Mouse (Mus musculus) heart, embryonic 11.5 days (tissue): ENCODE measurements around the gene Arl15. TPM values are rescaled to one million over a fixed set of nuclear protein-coding genes. Genes with fewer than 3 reads are reported as not detected.

Experiments
- ATAC-seq: fragments of 200-750 bp; cut with Nextera tagmentation; replicated peaks from 2 replicates; pipeline ENCODE4 v1.8.0; 2017; ENCODE audit warnings: moderate library complexity; ENCODE audit not compliant: insufficient number of reproducible peaks, low FRiP score, low TSS enrichment
- H3K27ac ChIP-seq: fragments of 300-500 bp; sonication (generic); 2 replicates; pipeline ENCODE4 v1.5.1; 2014; ENCODE audit warnings: mild to moderate bottlenecking, low read depth, low read length
- H3K27me3 ChIP-seq: fragments of 300-500 bp; sonication (generic); 2 replicates; pipeline ENCODE4 v1.6.1; 2014; ENCODE audit warnings: mild to moderate bottlenecking, low read length, mixed read lengths; ENCODE audit not compliant: control insufficient read depth, insufficient read depth
- H3K36me3 ChIP-seq: fragments of 300-500 bp; sonication (generic); 2 replicates; pipeline ENCODE4 v1.6.1; 2014; ENCODE audit warnings: mild to moderate bottlenecking, low read length, moderate library complexity, mixed read lengths; ENCODE audit not compliant: control insufficient read depth, insufficient read depth
- H3K4me1 ChIP-seq: fragments of 300-500 bp; sonication (generic); 2 replicates; pipeline ENCODE4 v1.6.1; 2014; ENCODE audit warnings: low read length; ENCODE audit not compliant: control insufficient read depth, insufficient read depth
- H3K4me2 ChIP-seq: fragments of 300-500 bp; sonication (generic); 2 replicates; pipeline ENCODE4 v1.6.1; 2014; ENCODE audit warnings: mild to moderate bottlenecking, moderate library complexity
- H3K4me3 ChIP-seq: fragments of 300-500 bp; sonication (generic); 2 replicates; pipeline ENCODE4 v1.5.1; 2014; ENCODE audit warnings: low read depth, low read length
- H3K9ac ChIP-seq: fragments of 300-500 bp; sonication (generic); 2 replicates; pipeline ENCODE4 v1.6.1; 2014; ENCODE audit warnings: mild to moderate bottlenecking, low read depth, low read length, moderate library complexity
- H3K9me3 ChIP-seq: fragments of 300-500 bp; sonication (generic); replicated peaks from 2 replicates; pipeline ENCODE4 v1.6.1; 2016; ENCODE audit warnings: low read length; ENCODE audit not compliant: control insufficient read depth
- WGBS: fragments of 180-500 bp; shearing (Covaris S2); extraction: QIAGEN DNeasy Blood & Tissue Kit; methylation state at CpG from one replicate; pipeline ENCODE4 v1.1.7; 2014; ENCODE audit not compliant: insufficient replicate concordance; 5-methylcytosine and 5-hydroxymethylcytosine counted together
- polyA plus RNA-seq: library from polyadenylated mRNA; unstranded; fragments of >200 nt; fragmentation: Nextera tagmentation; extraction: Ambion mirVana; gene quantifications from 2 replicates; pipeline ENCODE4 v1.2.1, GENCODE M21; 2014

Arl15 gene
- polyA plus RNA-seq, 1 experiment from 2014 or later = 10.1 TPM

GRCm38 (mm10) chr13:113896684-113897083, 102.4 kb downstream of the Arl15 start:
- Histone ChIP-seq H3K9me3 (no peaks in the 10 kb centered on the region), H3K4me3 (no peak overlapping the region), H3K27ac (no peak overlapping the region), H3K4me1 (peaks cover 5% of the 10 kb centered on the region), H3K36me3 (no peaks in the 10 kb centered on the region), H3K9ac (no peak overlapping the region), H3K27me3 (no peaks in the 10 kb centered on the region), H3K4me2 (no peak overlapping the region)
- 86% methylated on average over 10 of the region's 10 CpGs for WGBS
- ATAC-seq = no peak

- 78% methylated on average over 3 of the region's 3 CpGs for WGBS
- peaks cover 8% of the 10 kb centered on the region for H3K4me1 ChIP-seq
- no peak overlapping the region for H3K27ac ChIP-seq
- no peaks in the 10 kb centered on the region for H3K27me3 ChIP-seq
- no peak for ATAC-seq
- H3K36me3 ChIP-seq = no peaks in the 10 kb centered on the region
- no peaks in the 10 kb centered on the region for H3K9me3 ChIP-seq
- no peak overlapping the region for H3K4me2 ChIP-seq
- no peak overlapping the region for H3K9ac ChIP-seq
- no peak overlapping the region for H3K4me3 ChIP-seq
Measured at GRCm38 (mm10) chr13:113897498-113897897, 103.2 kb downstream of the Arl15 start.

DNA sequence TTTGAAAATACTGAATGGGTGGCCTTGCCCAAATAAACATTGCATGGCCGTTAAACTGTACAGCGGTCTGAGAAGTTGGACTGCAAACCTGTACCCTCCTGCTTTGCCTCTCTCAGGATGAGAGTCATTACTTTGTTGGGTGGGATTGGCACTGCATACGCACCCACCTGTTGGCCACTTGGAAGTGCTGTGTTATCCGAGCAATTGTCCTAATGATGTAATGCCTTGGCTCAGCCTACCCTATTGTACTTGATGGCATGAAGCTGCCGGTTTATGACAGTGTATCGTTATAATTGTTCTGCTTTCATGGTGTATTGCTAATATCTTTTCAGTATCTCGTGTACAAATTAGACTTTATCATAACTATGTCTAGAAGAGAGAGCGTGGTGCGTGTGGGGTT, 103.6 kb downstream of the Arl15 start:
- H3K27me3 ChIP-seq = no peaks in the 10 kb centered on the region
- no peaks in the 10 kb centered on the region for H3K9me3 ChIP-seq
- ATAC-seq = no peak
- 79% methylated on average over 9 of the region's 9 CpGs for WGBS
- H3K4me1 ChIP-seq = peaks cover 8% of the 10 kb centered on the region
- no peak overlapping the region for H3K4me3 ChIP-seq
- no peaks in the 10 kb centered on the region for H3K36me3 ChIP-seq
- no peak overlapping the region for H3K9ac ChIP-seq
- no peak overlapping the region for H3K27ac ChIP-seq
- no peak overlapping the region for H3K4me2 ChIP-seq

GRCm38 (mm10) chr13:113901001-113901545, 106.8 kb downstream of the Arl15 start:
- H3K4me2 ChIP-seq = peak overlapping the region; percentile 22; the same call in 1 of the 2 replicates
- H3K27ac ChIP-seq = no peak overlapping the region
- ATAC-seq = no peak
- H3K4me3 ChIP-seq = no peak overlapping the region
- H3K27me3 ChIP-seq = no peaks in the 10 kb centered on the region
- peaks cover 13% of the 10 kb centered on the region for H3K4me1 ChIP-seq
- 40% methylated on average over 11 of the region's 11 CpGs for WGBS
- H3K9ac ChIP-seq = no peak overlapping the region
- no peaks in the 10 kb centered on the region for H3K9me3 ChIP-seq
- H3K36me3 ChIP-seq = no peaks in the 10 kb centered on the region

GRCm38 (mm10) chr13:113903255-113903654, 109.0 kb downstream of the Arl15 start:
- ATAC-seq = no peak
- WGBS = 28% methylated on average over 6 of the region's 6 CpGs

DNA sequence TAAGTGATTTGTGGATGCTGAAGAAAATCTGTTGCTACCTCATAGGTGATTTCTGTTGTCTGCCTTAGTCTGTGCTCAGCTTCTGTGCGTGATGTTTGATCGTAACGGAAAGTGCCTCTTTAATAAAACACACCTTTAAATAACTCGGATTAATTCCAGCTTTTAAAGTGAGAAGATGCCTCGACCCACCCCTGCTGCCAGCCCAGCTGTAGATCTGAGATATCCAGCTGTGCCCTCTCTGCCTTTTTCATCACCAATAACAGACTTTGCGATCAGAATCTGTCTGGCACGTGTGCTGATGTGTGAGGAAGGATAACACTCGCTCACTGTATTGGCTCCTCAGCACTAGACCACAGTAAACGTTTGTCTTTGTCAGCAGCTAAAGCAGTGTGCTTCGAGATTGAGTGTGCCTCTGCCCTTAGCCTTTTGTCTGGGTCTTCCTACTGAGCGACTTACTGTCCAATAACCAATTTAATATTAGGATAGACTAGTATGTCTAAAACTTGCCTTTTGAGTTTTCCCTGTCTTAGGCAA, 117.7 kb downstream of the Arl15 start:
- H3K9me3 ChIP-seq = no peaks in the 10 kb centered on the region
- WGBS = 49% methylated on average over 11 of the region's 11 CpGs
- H3K36me3 ChIP-seq = no peaks in the 10 kb centered on the region

More at GRCm38 (mm10) chr13:113903255-113903654, 109.0 kb downstream of the Arl15 start:
- H3K27ac ChIP-seq = 0 out of 2 replicates have a peak overlapping the region, but pooled peaks have one; percentile 12
- no peaks in the 10 kb centered on the region for H3K36me3 ChIP-seq
- peaks cover 13% of the 10 kb centered on the region for H3K4me1 ChIP-seq
- no peaks in the 10 kb centered on the region for H3K27me3 ChIP-seq
- no peak overlapping the region for H3K9ac ChIP-seq
- no peak overlapping the region for H3K4me3 ChIP-seq
- no peaks in the 10 kb centered on the region for H3K9me3 ChIP-seq
- 0 out of 2 replicates have a peak overlapping the region, but pooled peaks have one; percentile 23 for H3K4me2 ChIP-seq

DNA sequence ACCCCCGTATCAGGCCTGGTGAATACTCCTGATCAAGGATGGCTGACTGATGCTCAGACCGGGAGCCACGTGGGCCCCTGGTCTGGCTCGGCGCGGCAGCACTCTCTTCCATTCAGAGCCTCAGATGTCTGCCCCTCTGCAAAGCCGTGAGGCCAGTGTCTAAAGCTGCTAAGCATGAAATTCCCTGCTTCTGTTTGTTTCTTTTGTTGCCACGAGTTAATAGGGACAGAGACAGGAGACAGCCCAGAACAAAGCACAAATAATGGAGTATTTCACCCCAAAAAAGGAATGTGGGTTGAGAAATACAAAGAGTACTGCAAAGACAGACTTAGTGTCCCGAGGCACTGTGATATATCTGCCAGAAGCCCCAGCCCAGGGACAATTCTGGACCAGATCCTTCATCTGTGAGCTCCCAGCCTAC, 120.3 kb downstream of the Arl15 start:
- Histone ChIP-seq H3K4me3 (no peak overlapping the region), H3K9me3 (no peaks in the 10 kb centered on the region), H3K27me3 (no peaks in the 10 kb centered on the region), H3K27ac (no peak overlapping the region), H3K36me3 (no peaks in the 10 kb centered on the region), H3K9ac (no peak overlapping the region), H3K4me2 (no peak overlapping the region), H3K4me1 (0 out of 2 replicates have a peak, but pooled peaks cover 9% of the 10 kb centered on the region)
- ATAC-seq = no peak
- 48% methylated on average over 9 of the region's 9 CpGs for WGBS

More for the DNA sequence above, 117.7 kb downstream of the Arl15 start:
- Histone ChIP-seq H3K9ac (no peak overlapping the region), H3K4me3 (no peak overlapping the region), H3K4me2 (no peak overlapping the region), H3K27ac (no peak overlapping the region), H3K4me1 (0 out of 2 replicates have a peak, but pooled peaks cover 5% of the 10 kb centered on the region), H3K27me3 (no peaks in the 10 kb centered on the region)
- ATAC-seq = no peak

- WGBS = 91% methylated on average over 14 of the region's 14 CpGs
Measured at GRCm38 (mm10) chr13:113915700-113916099, 121.4 kb downstream of the Arl15 start.

DNA sequence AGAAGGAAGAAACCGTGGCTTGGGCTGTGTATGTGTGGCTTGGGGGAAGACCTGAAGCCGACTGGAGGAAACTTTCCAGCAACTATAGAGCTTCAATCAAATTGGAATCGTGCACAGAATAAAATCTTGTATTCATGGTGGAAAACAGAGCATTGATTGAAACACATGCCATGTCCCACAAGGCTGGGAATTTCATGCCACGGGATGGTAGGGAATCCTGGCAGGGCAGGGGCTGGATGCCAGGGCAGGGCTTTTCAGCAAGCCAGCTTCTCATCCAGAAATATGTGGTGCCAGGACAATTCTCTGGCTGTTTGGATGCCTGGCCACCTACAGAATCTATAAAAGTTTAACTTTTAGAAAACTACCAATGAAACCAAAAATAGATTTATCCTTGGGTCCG, 122.5 kb downstream of the Arl15 start:
- Histone ChIP-seq H3K4me1 (0 out of 2 replicates have a peak, but pooled peaks cover 9% of the 10 kb centered on the region), H3K27me3 (no peaks in the 10 kb centered on the region), H3K9me3 (no peaks in the 10 kb centered on the region), H3K4me2 (no peak overlapping the region), H3K27ac (no peak overlapping the region), H3K36me3 (no peaks in the 10 kb centered on the region), H3K9ac (no peak overlapping the region), H3K4me3 (no peak overlapping the region)
- ATAC-seq = no peak
- 91% methylated on average over 5 of the region's 5 CpGs for WGBS

More at GRCm38 (mm10) chr13:113915700-113916099, 121.4 kb downstream of the Arl15 start:
- Histone ChIP-seq H3K27me3 (no peaks in the 10 kb centered on the region), H3K36me3 (no peaks in the 10 kb centered on the region), H3K27ac (no peak overlapping the region), H3K4me3 (no peak overlapping the region), H3K9me3 (no peaks in the 10 kb centered on the region), H3K9ac (no peak overlapping the region), H3K4me1 (0 out of 2 replicates have a peak, but pooled peaks cover 9% of the 10 kb centered on the region), H3K4me2 (no peak overlapping the region)
- no peak for ATAC-seq
